Mouse (Mus musculus): ENCODE results near the gene Jund. TPM values are rescaled to one million over a fixed set of nuclear protein-coding genes. Genes with fewer than 3 reads are reported as not detected.
A peak's percentile ranks its signal among the peaks of the same experiment; 100 is the strongest.

Jund gene
- total RNA-seq (2021) = 100 to 1,000 TPM; 166 to 187 TPM
- long read RNA-seq, transcript Jund-201 (1 exons, 1,668 nt) = major isoform, 509 of 509 reads
- long read RNA-seq, partial matches to known transcripts = 0 of 509 reads
- long read RNA-seq, other reads (novel, unspliced or antisense) = 0 of 509 reads

DNA sequence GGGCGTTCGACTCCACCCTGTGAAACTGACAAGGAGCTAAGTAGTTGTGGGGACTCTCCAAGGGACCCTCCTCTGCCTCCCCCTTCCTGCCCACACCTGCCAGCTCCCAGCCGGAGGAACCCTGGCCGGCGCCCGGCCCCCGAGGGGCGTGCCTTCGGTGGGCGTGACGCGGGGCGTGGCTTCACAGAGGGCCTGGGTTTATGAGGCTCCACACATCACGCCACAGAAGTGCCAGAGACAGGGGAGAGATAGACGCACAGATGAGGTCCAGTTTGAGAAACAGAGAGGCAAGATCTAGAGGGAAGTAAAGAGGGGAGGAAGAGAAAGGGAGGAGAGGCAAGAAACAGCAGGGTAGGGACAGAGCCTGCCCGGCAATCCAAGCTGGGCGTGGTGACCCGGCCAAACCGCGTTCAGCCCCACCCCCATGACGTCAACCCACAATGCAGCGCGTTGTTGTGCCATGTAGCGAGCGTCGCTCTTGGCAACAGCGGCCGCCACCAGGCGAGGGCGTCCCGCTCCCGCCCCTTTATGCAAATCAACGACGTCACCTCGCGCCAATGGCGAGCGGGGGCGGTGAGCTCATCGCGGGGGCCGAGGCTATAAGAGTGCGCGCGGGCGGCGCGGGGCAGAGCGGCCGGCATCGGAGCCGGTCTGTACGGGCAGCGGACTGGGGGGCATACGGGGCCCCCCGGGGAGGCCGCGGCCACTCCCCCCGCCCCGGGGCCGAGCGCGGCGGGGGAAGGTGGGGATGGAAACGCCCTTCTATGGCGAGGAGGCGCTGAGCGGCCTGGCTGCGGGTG, at the start of gene Jund:
TSS of gene Jund (plus strand) at position 640 of the 800 bp plus-strand sequence.
- peak; percentile 99 for DNase-seq (ENCODE audit: low spot score in 2 of 2)

DNA sequence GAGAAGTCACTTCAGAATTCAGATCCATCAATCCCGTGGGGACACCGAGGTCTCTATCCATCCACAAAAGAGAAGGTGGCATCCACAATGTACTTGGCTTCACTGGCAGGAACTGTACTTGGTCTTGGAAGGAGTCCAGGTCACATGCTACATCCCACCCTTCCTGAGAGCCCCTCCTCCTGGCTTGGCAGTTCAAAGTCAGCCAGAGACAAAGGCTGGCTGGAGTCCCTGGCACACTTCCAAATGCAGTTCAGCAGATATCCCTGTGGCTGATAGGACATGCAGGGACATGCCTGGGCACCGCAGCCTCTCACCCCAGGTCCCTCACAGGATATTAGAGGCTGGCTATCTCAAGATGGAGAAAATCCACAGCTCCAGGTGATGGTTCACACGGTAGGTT, 49.4 kb upstream of the Jund start:
- DNase-seq (ENCODE audit: low spot score in 2 of 2) = peak; percentile 63 to 73

DNA sequence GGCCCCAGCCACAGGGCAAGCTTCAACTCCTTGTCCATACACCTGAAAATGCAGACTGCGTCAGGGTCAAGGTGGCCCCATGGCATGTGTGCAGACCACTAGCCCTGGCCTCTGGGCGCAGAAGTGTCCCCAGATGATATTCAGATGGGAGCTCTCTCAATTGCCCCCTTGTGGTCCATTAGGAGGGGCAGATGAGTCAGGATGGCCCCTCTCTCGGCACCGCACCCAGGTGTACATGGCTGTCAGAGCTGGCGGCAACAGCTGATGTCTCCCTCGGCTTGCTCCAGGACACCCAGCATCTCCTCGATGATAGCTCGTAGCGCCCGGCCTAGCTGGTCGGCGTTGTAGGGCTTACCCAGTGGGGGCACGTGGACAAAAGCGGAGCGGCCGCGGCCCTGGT, 48.4 kb upstream of the Jund start:
- no peak for DNase-seq (ENCODE audit: low spot score in 2 of 2)

DNA sequence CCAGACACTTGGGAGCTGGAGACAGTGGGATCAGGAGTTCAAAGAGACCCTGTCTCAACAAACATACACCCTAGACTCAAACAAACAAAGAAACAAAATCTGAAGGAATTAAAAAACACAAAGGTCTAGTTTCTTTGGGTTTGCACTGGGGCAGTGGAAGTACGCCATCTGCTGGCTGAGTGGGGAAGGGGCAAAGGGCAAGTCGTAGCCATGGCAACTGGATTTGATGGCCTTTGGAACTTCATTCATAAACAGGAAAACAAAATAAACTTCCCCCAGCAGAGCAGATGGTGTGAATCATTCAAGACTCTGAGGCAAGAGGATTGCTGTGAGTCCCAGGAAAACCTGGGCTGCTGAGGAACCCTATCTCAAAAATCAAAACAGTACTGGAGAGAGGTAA, 45.5 kb upstream of the Jund start:
- DNase-seq (ENCODE audit: low spot score in 2 of 2) = peak; percentile 61 to 64

DNA sequence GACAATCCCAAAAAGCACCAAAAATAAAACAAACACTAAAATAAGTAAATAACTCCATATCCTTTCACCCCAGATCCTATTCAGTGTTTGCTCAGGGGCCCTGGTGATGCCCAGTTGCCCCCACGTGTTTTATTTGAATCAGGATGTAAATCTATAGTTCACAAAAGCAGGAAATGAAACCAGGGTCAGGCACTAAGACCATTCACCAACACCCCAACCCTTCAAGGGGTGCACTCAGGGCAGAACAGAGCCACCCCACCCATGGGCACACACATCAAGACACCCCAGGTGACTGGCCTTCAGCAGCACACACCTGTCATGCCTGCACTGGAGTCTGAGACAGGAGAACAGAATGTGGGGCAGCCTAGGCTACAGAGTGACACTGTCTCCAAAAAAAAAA, 44.6 kb upstream of the Jund start:
- no peak for DNase-seq (ENCODE audit: low spot score in 2 of 2)

DNA sequence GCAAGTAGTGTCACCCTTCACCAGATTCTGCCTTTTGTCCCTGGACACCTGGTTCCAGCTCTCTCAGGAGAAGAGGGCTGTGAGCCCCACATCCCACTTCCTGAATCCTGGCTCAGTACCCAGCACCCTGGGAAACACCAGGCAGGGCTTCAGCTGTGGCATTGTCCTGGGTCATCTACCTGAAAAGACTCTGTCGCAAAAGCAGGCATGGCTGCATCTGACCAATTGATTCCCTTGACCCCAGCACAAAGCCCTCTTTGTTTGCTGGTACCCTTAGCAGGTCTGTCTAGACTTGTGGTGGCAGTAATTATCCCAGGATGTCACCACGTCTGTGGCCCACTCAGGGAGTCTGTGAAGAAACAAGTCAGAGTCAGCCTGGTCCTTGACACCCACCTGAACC, 43.3 kb upstream of the Jund start:
- DNase-seq (ENCODE audit: low spot score in 2 of 2) = no peak

DNA sequence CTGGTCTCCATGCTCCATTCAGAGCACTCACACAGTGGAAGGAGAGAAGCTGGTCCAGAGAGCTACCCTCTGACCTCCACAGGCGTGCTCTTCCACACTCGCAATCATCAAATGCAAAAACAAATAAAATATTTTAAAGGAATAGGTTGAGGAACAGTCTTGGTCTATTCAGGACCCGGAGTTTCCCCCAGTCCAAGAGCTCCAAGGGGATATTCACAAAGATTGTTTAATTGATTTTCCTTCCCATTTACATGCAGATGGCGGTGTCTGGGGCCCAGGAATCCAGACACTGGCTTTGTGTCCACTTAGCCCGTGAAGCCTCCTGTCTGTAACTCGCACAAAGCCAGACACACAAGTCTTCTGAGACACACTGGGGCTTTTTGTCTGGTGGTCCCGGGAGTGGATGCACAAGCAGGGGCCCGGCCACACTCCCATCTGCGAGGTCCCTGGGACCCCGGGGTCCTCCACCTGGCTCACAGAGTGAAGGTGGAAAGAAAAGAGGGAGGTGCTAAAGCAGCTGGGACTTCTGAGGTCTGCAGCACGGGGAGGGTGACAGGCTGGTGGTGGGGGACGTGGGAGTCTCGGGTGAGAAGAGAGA, 42.5 kb upstream of the Jund start:
- DNase-seq (ENCODE audit: low spot score in 2 of 2) = peak; percentile 30 to 50

DNA sequence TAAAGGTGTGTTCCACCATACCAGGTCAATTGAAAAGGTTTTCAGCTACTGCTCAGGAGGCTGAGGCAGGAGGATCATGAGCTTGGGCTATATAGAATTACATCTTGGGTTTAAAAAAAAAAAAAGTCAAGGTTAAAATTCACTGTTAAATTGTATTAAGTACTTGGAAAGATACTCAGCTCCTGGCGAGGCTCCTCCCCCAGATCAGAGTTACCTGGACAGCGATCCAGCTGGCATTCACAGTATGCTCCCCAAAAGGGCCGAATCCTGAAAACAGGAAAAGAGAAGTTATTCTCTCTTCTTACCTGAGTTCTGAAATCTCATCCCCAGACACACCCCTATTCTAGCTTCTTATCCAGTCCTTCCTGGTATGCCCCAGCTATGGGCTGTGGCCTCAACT, 41.5 kb upstream of the Jund start:
- no peak for DNase-seq (ENCODE audit: low spot score in 2 of 2)

DNA sequence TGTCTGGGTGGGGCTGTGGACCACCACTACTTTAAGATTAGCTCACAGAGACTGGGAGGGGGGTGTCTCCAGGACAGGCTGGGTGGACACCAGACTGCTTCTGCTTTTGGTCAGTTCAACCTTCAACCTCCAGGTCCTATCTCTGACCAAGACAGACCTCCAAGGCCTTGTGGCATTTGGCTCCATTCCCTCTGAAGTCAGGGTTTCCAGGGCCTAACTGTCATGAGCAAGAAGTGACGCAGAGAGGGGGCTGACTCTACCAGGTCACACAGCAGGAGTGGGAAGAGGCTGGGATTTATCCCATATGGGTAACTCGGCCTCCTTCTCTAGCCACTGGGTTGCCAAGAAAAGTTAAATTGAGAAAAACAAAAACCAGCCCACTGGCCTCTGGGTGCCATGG, 41.0 kb upstream of the Jund start:
- DNase-seq (ENCODE audit: low spot score in 2 of 2) = no peak

DNA sequence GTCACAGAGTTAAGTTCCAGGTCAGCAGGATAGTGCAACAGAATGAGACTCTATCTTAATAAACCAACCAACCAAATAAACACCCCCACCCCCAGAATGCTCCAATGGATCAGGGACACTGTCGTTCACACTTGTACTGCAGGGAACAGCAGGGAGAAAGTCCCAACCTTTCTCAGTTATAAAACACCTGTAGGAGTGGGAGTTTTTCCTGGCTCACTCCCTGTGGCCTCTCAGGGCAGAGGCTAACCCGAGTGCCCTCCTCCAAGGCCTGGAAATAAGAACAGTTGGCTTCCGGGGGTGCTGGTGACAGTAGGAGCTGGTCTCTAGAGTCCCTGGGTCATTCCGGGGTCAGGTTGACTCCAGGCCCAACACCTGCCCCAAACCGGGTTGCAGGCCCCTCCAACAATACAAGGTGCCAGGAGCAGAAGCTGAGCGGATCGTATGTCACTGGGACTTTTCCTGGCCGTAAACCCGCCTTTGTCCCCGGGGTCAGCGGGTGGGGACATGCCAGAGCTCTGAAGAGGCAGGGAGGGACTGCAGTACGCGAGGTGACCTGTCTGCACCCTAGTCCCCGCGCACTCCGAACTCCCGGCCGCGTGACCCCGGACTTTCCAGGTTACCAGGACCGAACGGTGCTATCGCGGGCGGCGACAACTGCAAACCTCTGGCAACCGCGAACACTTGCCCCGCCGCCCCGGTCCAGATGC, 39.7 kb upstream of the Jund start:
- DNase-seq (ENCODE audit: low spot score in 2 of 2) = no peak

DNA sequence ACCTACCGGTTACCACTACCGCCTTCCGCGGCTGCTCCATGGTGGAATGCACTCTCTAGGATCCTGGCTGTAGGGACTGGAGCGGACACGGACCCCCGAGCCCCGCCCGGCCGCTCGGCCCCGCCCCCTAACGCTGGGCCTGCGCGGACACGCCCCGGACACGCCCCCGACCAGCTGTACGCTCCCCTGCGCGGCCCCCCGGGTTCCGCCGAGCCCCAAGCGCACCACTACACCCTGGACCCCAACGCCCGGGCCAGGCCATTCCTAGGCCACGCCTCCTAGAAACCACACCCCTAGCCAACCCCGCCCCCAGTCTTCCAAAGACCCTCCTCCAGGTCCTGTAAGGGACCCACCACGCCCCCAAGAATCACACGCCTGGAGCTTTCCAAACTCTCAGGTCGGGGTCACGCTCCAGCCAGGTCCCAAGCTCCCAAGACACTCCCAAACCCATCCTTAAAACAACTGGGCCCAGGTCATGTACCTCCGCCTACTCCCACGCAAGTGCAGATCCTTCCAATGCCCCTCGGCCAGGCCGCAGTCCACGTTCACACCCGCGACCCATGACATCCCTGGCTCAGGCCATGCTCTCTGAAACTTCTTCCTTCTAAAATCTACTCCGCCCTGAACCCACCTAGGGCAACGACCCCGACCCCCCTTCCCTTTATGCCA, 39.0 kb upstream of the Jund start:
- peak; percentile 75 to 86 for DNase-seq (ENCODE audit: low spot score in 2 of 2)

DNA sequence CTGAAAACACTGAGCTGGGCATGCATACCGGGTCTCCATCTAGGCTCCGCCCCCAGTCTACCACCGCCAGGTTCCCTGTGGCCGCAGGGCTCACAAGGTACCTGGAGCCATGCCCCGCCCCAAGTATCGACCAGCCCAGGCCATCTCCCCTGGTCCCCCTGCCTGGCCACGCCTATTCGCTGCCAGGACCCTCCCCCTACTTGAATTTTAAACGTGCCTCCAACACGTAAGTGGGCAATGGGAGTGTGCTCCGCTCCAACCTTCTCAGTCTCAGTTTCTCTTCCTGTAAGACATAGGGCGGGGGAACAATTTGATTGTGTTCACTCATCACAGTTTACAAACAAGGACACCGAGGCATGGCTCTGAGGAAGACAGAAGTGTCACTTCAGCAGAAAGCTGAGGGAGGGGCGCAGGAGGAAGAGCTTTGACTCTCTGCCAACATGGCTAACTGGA, 38.5 kb upstream of the Jund start, which contains the start of gene Pgpep1:
TSS of gene Pgpep1 (minus strand) at position 116 of the 453 bp plus-strand sequence.
- DNase-seq (ENCODE audit: low spot score in 2 of 2) = peak in 1 of 2 experiments; percentile 42

DNA sequence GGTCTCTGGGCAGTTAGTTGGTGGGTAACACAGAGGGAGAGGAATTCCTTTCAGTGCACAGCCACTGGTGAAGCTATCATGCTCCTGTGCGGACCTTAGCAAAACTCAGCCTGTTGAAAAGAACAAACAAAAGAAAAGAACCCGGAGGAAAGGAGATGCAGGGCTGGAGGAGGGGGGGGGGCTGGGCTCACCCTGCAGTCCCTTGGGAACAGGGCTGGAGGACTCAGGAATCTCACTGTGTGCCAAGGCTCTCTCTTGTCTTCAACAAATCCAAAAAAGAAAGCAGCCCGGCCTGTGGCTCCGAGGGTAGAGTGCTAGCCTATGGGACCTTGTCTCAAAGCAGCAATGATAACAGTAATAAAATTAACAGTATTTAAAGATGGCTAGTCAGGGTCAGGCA, 35.1 kb upstream of the Jund start:
- DNase-seq (ENCODE audit: low spot score in 2 of 2) = no peak

DNA sequence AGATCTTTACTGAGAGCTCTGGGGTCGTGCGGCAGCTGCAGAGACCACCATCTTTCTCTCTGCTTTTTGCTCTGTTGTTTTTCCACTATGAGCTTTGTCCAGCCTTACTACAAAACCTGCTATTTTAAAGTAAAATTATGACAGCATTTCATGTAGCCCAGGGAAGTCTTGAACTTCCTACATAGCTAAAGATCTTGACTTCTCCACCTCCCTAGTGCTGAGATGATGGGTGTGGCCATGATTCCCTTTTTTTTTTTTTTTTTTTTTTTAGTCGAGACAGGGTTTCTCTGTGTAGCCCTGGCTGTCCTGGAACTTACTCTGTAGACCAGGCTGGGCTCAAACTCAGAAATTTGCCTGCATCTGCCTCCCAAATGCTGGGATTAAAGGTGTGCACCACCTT, 34.1 kb upstream of the Jund start:
- no peak for DNase-seq (ENCODE audit: low spot score in 2 of 2)

DNA sequence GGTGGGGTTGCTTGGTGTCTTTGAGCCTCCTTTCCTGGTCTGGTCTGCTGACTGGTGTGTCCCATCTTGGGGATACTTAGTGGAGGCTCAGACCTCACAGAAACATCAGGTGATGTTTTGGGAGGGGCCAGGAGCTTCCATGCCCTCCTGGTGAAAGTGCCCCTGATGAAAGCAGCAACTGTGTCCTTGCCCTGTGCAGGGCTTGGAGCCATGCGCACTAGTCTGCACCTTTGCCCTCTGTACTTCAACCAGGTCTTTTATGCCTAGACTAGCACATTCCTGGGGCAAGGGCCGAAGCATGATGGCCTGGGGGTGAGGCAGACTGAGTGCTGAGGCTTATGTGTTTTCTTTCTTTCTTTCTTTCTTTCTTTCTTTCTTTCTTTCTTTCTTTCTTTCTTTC, 33.1 kb upstream of the Jund start:
- no peak for DNase-seq (ENCODE audit: low spot score in 2 of 2)

DNA sequence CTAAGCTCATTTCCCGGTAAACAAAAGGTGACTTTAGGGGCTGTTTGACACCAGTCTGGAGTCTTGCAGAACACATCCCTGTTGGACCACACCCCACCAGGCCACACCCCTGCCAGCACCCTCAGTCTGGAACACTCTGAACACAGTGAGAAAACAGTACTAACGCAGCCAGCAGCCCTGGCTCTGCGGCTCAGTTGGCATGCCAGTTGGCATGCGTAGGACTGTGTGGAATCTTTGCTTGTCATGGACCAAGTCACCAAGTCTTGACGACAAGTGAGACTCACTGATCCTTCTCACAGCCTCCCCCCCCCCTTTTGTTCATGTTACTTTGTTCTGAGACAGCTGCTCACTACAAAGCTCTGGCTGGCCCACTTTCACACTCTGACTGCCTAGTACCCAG, 31.7 kb upstream of the Jund start:
- DNase-seq (ENCODE audit: low spot score in 2 of 2) = peak; percentile 58 to 61

DNA sequence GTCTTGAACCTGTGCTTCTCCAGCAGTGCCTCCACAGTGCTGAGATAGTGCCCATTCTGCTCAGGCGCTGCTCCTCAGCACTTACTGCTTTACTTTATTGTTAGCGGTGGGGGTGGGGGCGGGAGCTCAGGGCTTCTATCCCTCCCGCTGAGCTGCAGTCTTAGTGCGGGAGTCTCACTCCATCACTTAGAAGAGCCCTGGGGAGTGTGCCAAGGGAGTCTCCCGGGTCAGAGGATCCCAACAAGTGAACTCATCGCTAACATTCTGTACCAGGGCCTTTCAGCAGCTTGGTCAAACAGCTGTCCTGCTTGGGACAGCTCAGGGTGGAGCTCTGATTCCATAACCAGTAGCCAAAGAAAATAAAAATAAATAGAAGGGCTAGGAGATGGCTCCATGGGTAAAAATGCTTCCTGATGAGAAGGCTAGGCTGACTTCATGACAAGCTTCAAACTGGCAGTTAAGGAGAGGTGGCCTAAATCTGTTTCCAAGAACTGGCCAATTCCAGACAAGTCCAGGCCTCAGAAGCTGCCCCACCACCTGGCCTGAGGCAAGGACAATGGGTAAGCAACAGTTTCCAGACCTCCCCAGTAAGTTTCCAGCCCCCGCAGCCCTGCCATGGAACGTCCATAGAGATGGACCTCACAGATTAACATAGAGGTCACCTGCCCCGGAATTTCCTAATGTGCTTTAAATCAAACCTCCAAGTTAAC, 27.0 kb upstream of the Jund start:
- no peak for DNase-seq (ENCODE audit: low spot score in 2 of 2)

DNA sequence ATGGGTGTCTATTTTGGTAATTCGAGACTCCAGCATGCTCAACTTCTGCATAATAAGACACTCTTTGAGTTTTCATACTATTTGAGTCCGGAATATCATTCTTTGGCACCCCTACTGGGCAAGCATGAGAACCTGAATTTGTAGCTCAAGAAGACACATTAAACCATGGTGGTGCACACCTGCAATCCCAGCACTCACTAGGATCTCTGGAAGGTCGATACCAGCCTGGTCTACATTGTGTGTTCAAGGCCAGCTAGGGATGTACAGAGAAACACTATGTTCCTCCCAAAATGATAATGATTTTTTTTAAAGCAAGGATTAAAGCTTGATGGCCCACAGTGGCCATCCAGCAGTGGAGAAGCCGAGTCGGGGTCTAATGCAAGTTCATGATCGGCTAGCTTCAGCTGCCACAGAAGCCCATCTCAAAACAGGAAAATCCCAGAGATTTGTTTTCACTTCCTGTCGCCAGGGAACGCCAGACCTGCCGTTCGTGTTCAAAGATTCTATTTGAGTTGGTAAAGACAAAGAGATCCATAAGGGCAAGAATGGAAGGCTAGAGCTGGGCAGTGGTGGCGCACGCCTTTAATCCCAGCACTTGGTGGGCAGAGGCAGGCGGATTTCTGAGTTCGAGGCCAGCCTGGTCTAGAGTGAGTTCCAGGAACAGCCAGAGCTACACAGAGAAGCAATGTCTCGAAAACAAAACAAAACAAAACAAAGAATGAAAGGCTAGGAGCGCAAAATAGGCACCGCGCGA, 26.2 kb upstream of the Jund start:
- DNase-seq (ENCODE audit: low spot score in 2 of 2) = no peak

DNA sequence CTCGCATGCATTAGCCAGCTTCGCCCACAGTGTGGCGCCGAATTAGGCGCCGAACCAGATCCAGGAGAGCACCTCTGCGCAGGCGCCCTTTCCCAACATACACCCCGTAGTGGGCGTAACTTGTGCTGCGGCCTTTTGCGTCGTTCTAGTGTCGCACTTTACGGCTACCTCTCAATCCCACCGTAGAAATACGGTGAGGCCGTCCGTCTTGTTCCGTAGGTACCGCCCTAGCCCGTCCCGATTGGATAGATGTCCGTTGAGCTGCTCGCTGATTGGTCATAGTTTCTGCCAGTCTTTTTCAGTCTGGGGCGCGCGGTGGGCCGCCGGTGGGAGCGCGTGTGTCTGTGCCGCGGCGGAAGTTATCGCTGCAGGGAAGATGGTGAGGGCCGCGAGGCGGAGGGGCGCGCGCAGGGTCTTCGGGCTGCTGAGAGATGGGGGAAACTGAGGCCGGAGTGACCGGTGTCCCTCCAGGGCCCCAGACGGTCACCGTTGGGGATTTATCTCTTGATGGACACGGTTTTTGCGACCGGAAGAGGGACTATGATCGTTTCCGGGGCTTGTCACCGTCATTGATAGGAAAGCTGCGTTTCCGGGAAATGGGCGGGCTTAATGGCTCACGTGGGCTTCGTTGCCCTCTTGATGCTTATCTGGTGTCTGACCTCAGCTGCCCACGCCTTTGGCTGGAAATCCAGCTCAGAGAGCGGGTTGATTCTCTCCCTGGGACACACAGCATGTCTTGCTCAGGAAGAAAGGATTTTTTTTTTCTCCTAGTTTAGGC, 25.5 kb upstream of the Jund start, which contains the start of gene Lsm4:
TSS of gene Lsm4 (plus strand) at position 170 of the 778 bp plus-strand sequence.
- peak; percentile 99 for DNase-seq (ENCODE audit: low spot score in 2 of 2)
